Mouse (Mus musculus): Measurements from ENCODE around the gene Top1. TPM values are rescaled to one million over a fixed set of nuclear protein-coding genes. Genes with fewer than 3 reads are reported as not detected.

Gene Top1
- polyA plus RNA-seq, 1 experiment from 2014 or later: 84.0 TPM

- Histone ChIP-seq H3K4me1 (ENCODE audit: control insufficient read depth, insufficient read depth, low read length) (peaks cover 34% of the 10 kb centered on the region), H3K27ac (ENCODE audit: low read depth, low read length) (peak overlapping the region; percentile 40)
- DNase-seq (ENCODE audit: low spot score): no peak
These were observed 94.1 kb downstream of the Top1 start for GRCm38 (mm10) chr2:160739647-160740356.

GRCm38 (mm10) chr2:160740521-160741156 lies 95.0 kb downstream of the Top1 start:
- Histone ChIP-seq H3K27me3 (replicated peaks; ENCODE audit: control insufficient read depth, insufficient read depth, low read length) (no peaks in the 10 kb centered on the region), H3K4me3 (ENCODE audit: low read depth, low read length) (no peak overlapping the region), H3K9ac (ENCODE audit: low read length) (no peak overlapping the region), H3K36me3 (ENCODE audit: control insufficient read depth, insufficient read depth, low read length) (peaks cover 40% of the 10 kb centered on the region), H3K27ac (ENCODE audit: low read depth, low read length) (peak overlapping the region; percentile 40), H3K4me2 (ENCODE audit: low read length) (no peak overlapping the region), H3K9me3 (replicated peaks; ENCODE audit: control insufficient read depth, low read length) (no peaks in the 10 kb centered on the region), H3K4me1 (ENCODE audit: control insufficient read depth, insufficient read depth, low read length) (peaks cover 32% of the 10 kb centered on the region)
- DNase-seq (ENCODE audit: low spot score) (peak; percentile 74), ATAC-seq (peak; percentile 76)
- 31% methylated on average over 11 of the region's 11 CpGs for WGBS

More at GRCm38 (mm10) chr2:160739647-160740356, 94.1 kb downstream of the Top1 start:
- peaks cover 42% of the 10 kb centered on the region for H3K36me3 ChIP-seq (ENCODE audit: control insufficient read depth, insufficient read depth, low read length)
- 46% methylated on average over 2 of the region's 2 CpGs for WGBS
- H3K9ac ChIP-seq (ENCODE audit: low read length): no peak overlapping the region
- H3K27me3 ChIP-seq (replicated peaks; ENCODE audit: control insufficient read depth, insufficient read depth, low read length): no peaks in the 10 kb centered on the region
- 0 out of 2 replicates have a peak overlapping the region, but pooled peaks have one; percentile 14 for H3K4me2 ChIP-seq (ENCODE audit: low read length)
- no peaks in the 10 kb centered on the region for H3K9me3 ChIP-seq (replicated peaks; ENCODE audit: control insufficient read depth, low read length)
- ATAC-seq: no peak
- H3K4me3 ChIP-seq (ENCODE audit: low read depth, low read length): no peak overlapping the region

GRCm38 (mm10) chr2:160741580-160741979 lies 95.9 kb downstream of the Top1 start:
- no peak overlapping the region for H3K4me3 ChIP-seq (ENCODE audit: low read depth, low read length)
- H3K36me3 ChIP-seq (ENCODE audit: control insufficient read depth, insufficient read depth, low read length): peaks cover 39% of the 10 kb centered on the region
- ATAC-seq (no peak), DNase-seq (ENCODE audit: low spot score) (no peak)
- no peak overlapping the region for H3K9ac ChIP-seq (ENCODE audit: low read length)
- peaks cover 30% of the 10 kb centered on the region for H3K4me1 ChIP-seq (ENCODE audit: control insufficient read depth, insufficient read depth, low read length)
- no peaks in the 10 kb centered on the region for H3K27me3 ChIP-seq (replicated peaks; ENCODE audit: control insufficient read depth, insufficient read depth, low read length)
- H3K4me2 ChIP-seq (ENCODE audit: low read length): no peak overlapping the region
- peak overlapping the region; percentile 40 for H3K27ac ChIP-seq (ENCODE audit: low read depth, low read length)
- no peaks in the 10 kb centered on the region for H3K9me3 ChIP-seq (replicated peaks; ENCODE audit: control insufficient read depth, low read length)
- WGBS: 82% methylated on average over 3 of the region's 3 CpGs

- no peaks in the 10 kb centered on the region for H3K27me3 ChIP-seq (replicated peaks; ENCODE audit: control insufficient read depth, insufficient read depth, low read length)
- H3K4me1 ChIP-seq (ENCODE audit: control insufficient read depth, insufficient read depth, low read length): peaks cover 30% of the 10 kb centered on the region
- DNase-seq (ENCODE audit: low spot score) (no peak), ATAC-seq (no peak)
- H3K36me3 ChIP-seq (ENCODE audit: control insufficient read depth, insufficient read depth, low read length): peaks cover 41% of the 10 kb centered on the region
- H3K9me3 ChIP-seq (replicated peaks; ENCODE audit: control insufficient read depth, low read length): no peaks in the 10 kb centered on the region
- 88% methylated on average over 1 of the region's 1 CpGs for WGBS
- peak overlapping the region; percentile 17; the same call in 1 of the 2 replicates for H3K27ac ChIP-seq (ENCODE audit: low read depth, low read length)
- no peak overlapping the region for H3K9ac ChIP-seq (ENCODE audit: low read length)
- no peak overlapping the region for H3K4me2 ChIP-seq (ENCODE audit: low read length)
- H3K4me3 ChIP-seq (ENCODE audit: low read depth, low read length): no peak overlapping the region
These were observed 96.5 kb downstream of the Top1 start for GRCm38 (mm10) chr2:160742161-160742609.

- 94% methylated on average over 7 of the region's 7 CpGs for WGBS
- Histone ChIP-seq H3K36me3 (ENCODE audit: control insufficient read depth, insufficient read depth, low read length) (peaks cover 50% of the 10 kb centered on the region), H3K4me2 (ENCODE audit: low read length) (no peak overlapping the region), H3K4me3 (ENCODE audit: low read depth, low read length) (no peak overlapping the region), H3K4me1 (ENCODE audit: control insufficient read depth, insufficient read depth, low read length) (peaks cover 26% of the 10 kb centered on the region), H3K27ac (ENCODE audit: low read depth, low read length) (no peak overlapping the region), H3K9me3 (replicated peaks; ENCODE audit: control insufficient read depth, low read length) (no peaks in the 10 kb centered on the region), H3K9ac (ENCODE audit: low read length) (no peak overlapping the region), H3K27me3 (replicated peaks; ENCODE audit: control insufficient read depth, insufficient read depth, low read length) (no peaks in the 10 kb centered on the region)
- DNase-seq (ENCODE audit: low spot score): no peak
- ATAC-seq: no peak
These were observed 98.5 kb downstream of the Top1 start for GRCm38 (mm10) chr2:160744040-160744822.

GRCm38 (mm10) chr2:160744823-160745210 lies 99.1 kb downstream of the Top1 start:
- no peak overlapping the region for H3K4me3 ChIP-seq (ENCODE audit: low read depth, low read length)
- H3K27ac ChIP-seq (ENCODE audit: low read depth, low read length): no peak overlapping the region
- ATAC-seq (no peak), DNase-seq (ENCODE audit: low spot score) (no peak)
- no peak overlapping the region for H3K9ac ChIP-seq (ENCODE audit: low read length)
- no peak overlapping the region for H3K4me2 ChIP-seq (ENCODE audit: low read length)
- peaks cover 55% of the 10 kb centered on the region for H3K36me3 ChIP-seq (ENCODE audit: control insufficient read depth, insufficient read depth, low read length)
- peaks cover 20% of the 10 kb centered on the region for H3K4me1 ChIP-seq (ENCODE audit: control insufficient read depth, insufficient read depth, low read length)
- no peaks in the 10 kb centered on the region for H3K27me3 ChIP-seq (replicated peaks; ENCODE audit: control insufficient read depth, insufficient read depth, low read length)
- H3K9me3 ChIP-seq (replicated peaks; ENCODE audit: control insufficient read depth, low read length): no peaks in the 10 kb centered on the region
- 87% methylated on average over 5 of the region's 5 CpGs for WGBS

- Histone ChIP-seq H3K4me3 (ENCODE audit: low read depth, low read length) (no peak overlapping the region), H3K27ac (ENCODE audit: low read depth, low read length) (no peak overlapping the region; the same call in 1 of the 2 replicates), H3K36me3 (ENCODE audit: control insufficient read depth, insufficient read depth, low read length) (peaks cover 62% of the 10 kb centered on the region), H3K4me2 (ENCODE audit: low read length) (no peak overlapping the region), H3K27me3 (replicated peaks; ENCODE audit: control insufficient read depth, insufficient read depth, low read length) (no peaks in the 10 kb centered on the region), H3K9me3 (replicated peaks; ENCODE audit: control insufficient read depth, low read length) (no peaks in the 10 kb centered on the region), H3K4me1 (ENCODE audit: control insufficient read depth, insufficient read depth, low read length) (peaks cover 13% of the 10 kb centered on the region), H3K9ac (ENCODE audit: low read length) (no peak overlapping the region)
- 100% methylated on average over 1 of the region's 1 CpGs for WGBS
- no peak for ATAC-seq
- DNase-seq (ENCODE audit: low spot score): no peak
These were observed 99.8 kb downstream of the Top1 start for GRCm38 (mm10) chr2:160745497-160745896.

GRCm38 (mm10) chr2:160746637-160747036 lies 100.9 kb downstream of the Top1 start:
- ATAC-seq: no peak
- Histone ChIP-seq H3K4me2 (ENCODE audit: low read length) (no peak overlapping the region), H3K9me3 (replicated peaks; ENCODE audit: control insufficient read depth, low read length) (no peaks in the 10 kb centered on the region), H3K36me3 (ENCODE audit: control insufficient read depth, insufficient read depth, low read length) (peaks cover 73% of the 10 kb centered on the region), H3K27me3 (replicated peaks; ENCODE audit: control insufficient read depth, insufficient read depth, low read length) (no peaks in the 10 kb centered on the region), H3K4me3 (ENCODE audit: low read depth, low read length) (no peak overlapping the region), H3K9ac (ENCODE audit: low read length) (no peak overlapping the region), H3K4me1 (ENCODE audit: control insufficient read depth, insufficient read depth, low read length) (peaks cover 4% of the 10 kb centered on the region), H3K27ac (ENCODE audit: low read depth, low read length) (no peak overlapping the region)
- 96% methylated on average over 5 of the region's 5 CpGs for WGBS
- DNase-seq (ENCODE audit: low spot score): no peak

Data from forebrain, embryonic 14.5 days (tissue).